Mouse (Mus musculus): ENCODE data around the gene Pnisr.

DNA sequence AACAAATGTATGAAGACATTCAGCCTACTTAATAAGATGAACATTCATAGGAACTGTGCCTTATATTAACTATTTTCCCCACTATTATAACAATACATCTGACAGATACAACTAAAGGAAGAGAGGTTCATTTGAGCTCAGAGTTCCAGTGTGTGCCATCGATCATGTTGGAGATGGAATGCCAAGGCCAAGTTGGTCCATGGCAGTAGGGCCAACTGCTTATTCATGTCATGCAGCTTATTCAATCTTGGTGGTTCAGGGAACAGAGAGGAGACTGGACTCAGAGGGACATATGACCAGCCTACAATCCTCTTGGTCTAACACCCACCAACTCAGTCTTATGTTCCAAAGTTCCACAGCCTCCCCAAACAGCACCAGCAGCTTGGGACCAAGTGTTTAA, 46.4 kb upstream of the Pnisr start:
- TF ChIP-seq POLR2A (IDR thresholded peaks at IDR 0.05; ENCODE audit: control insufficient read depth in 1 of 2, insufficient read depth in 1 of 2, low read depth in 1 of 2, low read length in 2 of 2, poor library complexity in 1 of 2) (no peak), RCOR1 (IDR thresholded peaks at IDR 0.05; ENCODE audit: low read depth, low read length) (no peak), CHD2 (IDR thresholded peaks at IDR 0.05; ENCODE audit: low read length) (no peak), RAD21 (IDR thresholded peaks at IDR 0.05; ENCODE audit: low read depth, low read length) (no peak), ETS1 (IDR thresholded peaks at IDR 0.05; ENCODE audit: low read depth, low read length) (no peak), ZMIZ1 (IDR thresholded peaks at IDR 0.05; ENCODE audit: low read depth, low read length) (no peak)

Data from MEL (cell line).